Mouse (Mus musculus) myocyte (in vitro differentiated cells): Measurements from ENCODE around the gene Slc7a8.

Experiments used
- CEBPB ChIP-seq: IDR thresholded peaks from 2 replicates; pipeline ENCODE4 v1.6.1; 2011; ENCODE audit warnings: mild to moderate bottlenecking, moderate library complexity; ENCODE audit not compliant: poor library complexity, insufficient read depth, severe bottlenecking
- E2F4 ChIP-seq: IDR thresholded peaks from one replicate; pipeline ENCODE4 v1.6.1; 2011; ENCODE audit warnings: mild to moderate bottlenecking, control low read depth, moderate library complexity; ENCODE audit not compliant: insufficient read depth
- MYOD1 ChIP-seq, 3 experiments: IDR thresholded peaks; one replicate each; pipeline ENCODE4 v1.6.1; 2011; ENCODE audit warnings: control low read depth in 2 of 3, low read depth in 2 of 3, mild to moderate bottlenecking in 2 of 3, moderate library complexity in 1 of 3; ENCODE audit not compliant: insufficient read length in 2 of 3, control insufficient read depth in 1 of 3
- POLR2A ChIP-seq: IDR thresholded peaks from one replicate; pipeline ENCODE4 v1.6.1; 2011; ENCODE audit warnings: low read depth, mild to moderate bottlenecking, control low read depth, moderate library complexity; ENCODE audit not compliant: insufficient read length
- POLR2AphosphoS2 ChIP-seq: IDR thresholded peaks from one replicate; pipeline ENCODE4 v1.6.1; 2011; ENCODE audit warnings: low read depth, control low read depth; ENCODE audit not compliant: insufficient read length
- USF1 ChIP-seq: IDR thresholded peaks from one replicate; pipeline ENCODE4 v1.6.1; 2011; ENCODE audit warnings: low read depth, mild to moderate bottlenecking, control low read depth, moderate library complexity

DNA sequence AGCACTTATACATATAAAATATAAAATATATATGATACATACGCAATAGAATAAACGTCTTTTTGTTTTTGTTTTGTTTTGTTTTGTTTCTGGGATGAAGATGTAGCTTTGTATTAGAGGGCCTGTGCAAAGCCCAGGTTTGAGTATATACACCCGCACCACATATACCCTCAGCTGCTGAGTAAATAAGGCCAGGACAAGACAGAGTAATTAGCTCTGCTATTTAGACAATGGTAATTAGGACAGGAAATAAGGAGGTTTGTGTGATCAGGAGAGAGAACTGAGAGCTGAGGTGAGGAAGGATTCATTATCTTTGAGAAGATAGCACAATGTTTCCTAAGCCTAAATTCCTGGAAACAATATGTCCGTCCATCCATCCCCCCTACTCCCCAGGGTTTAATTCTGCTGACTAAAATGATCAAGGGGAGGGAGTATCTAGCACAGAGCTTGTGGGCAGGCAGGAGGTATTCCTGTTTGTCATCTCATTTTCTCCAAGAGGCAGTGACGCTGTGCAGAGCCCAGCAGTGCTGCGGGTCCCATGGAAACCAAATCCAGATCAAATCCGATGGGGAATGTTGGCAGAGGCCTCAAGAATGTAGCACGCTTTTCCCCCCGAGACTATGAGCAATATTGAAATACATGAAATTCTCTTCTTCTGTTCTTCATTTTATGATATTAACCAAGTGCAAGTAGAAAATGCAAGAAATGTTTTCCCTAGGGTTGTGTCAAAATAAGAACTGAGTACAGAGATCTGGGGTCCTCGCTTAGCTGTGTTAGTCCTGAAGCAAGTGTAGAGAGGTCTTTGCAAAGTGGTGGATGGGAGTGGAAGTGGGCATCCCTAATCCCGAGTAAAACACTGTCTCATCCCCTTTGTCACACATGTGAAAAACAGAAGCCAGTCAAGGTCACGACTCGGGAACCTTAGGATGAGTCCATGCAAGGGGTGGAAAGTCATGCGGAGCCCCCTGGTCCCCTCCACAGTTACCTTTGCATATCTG is 44.9 kb downstream of the Slc7a8 start:
- TF ChIP-seq E2F4 (no peak), POLR2AphosphoS2 (no peak), POLR2A (no peak), MYOD1 (IDR thresholded peaks at IDR 0.05; ENCODE audit: control insufficient read depth in 1 of 3, insufficient read length in 2 of 3, low read depth in 2 of 3) (no peak), CEBPB (no peak), USF1 (no peak)
